Mouse (Mus musculus) cerebellum, postnatal 36 days (tissue): ENCODE measurements around the gene Ylpm1.

Source experiments
- DNase-seq, 2 experiments: peaks; one replicate each; pipeline ENCODE4 v3.0.0; 2021 to 2022; ENCODE audit warnings: mixed read lengths in 2 of 2

The Ylpm1 gene

GRCm38 (mm10) chr12:85010541-85010940 lies 14.4 kb downstream of the Ylpm1 start:
- DNase-seq: no peak

GRCm38 (mm10) chr12:85012185-85012584 lies 16.1 kb downstream of the Ylpm1 start:
- DNase-seq: no peak

GRCm38 (mm10) chr12:85022071-85022470 lies 25.9 kb downstream of the Ylpm1 start:
- no peak for DNase-seq

GRCm38 (mm10) chr12:85032710-85033109 lies 36.6 kb downstream of the Ylpm1 start:
- DNase-seq: peak in 1 of 2 experiments; percentile 29

- no peak for DNase-seq
These were observed 55.1 kb downstream of the Ylpm1 start for GRCm38 (mm10) chr12:85051218-85051617.

GRCm38 (mm10) chr12:85071043-85071442 lies 74.9 kb downstream of the Ylpm1 start:
- DNase-seq: no peak

- no peak for DNase-seq
These were observed 81.0 kb downstream of the Ylpm1 start for GRCm38 (mm10) chr12:85077100-85077499.

GRCm38 (mm10) chr12:85084257-85084656 lies 88.1 kb downstream of the Ylpm1 start:
- no peak for DNase-seq

- no peak for DNase-seq
These were observed 88.8 kb downstream of the Ylpm1 start for GRCm38 (mm10) chr12:85084941-85085340.

GRCm38 (mm10) chr12:85087845-85088244 lies 91.7 kb downstream of the Ylpm1 start:
- DNase-seq: no peak

- DNase-seq: no peak
These were observed 95.1 kb downstream of the Ylpm1 start for GRCm38 (mm10) chr12:85091190-85091589.

GRCm38 (mm10) chr12:85092214-85092613 lies 96.1 kb downstream of the Ylpm1 start:
- peak; percentile 72 to 79 for DNase-seq

GRCm38 (mm10) chr12:85094010-85094409 lies 97.9 kb downstream of the Ylpm1 start:
- no peak for DNase-seq

GRCm38 (mm10) chr12:85094706-85095105 lies 98.6 kb downstream of the Ylpm1 start:
- no peak for DNase-seq

- DNase-seq: no peak
These were observed 99.0 kb downstream of the Ylpm1 start for GRCm38 (mm10) chr12:85095146-85095545.

GRCm38 (mm10) chr12:85095859-85096258 lies 99.7 kb downstream of the Ylpm1 start:
- DNase-seq: no peak

GRCm38 (mm10) chr12:85101001-85101400 lies 104.9 kb downstream of the Ylpm1 start:
- no peak for DNase-seq

GRCm38 (mm10) chr12:85101521-85102106 lies 105.5 kb downstream of the Ylpm1 start:
- no peak for DNase-seq

GRCm38 (mm10) chr12:85103096-85103495 lies 107.0 kb downstream of the Ylpm1 start:
- DNase-seq: no peak

- no peak for DNase-seq
These were observed 108.7 kb downstream of the Ylpm1 start for GRCm38 (mm10) chr12:85104789-85105188.

GRCm38 (mm10) chr12:85106292-85106691 lies 110.2 kb downstream of the Ylpm1 start:
- DNase-seq: no peak

GRCm38 (mm10) chr12:85108643-85109042 lies 112.5 kb downstream of the Ylpm1 start:
- no peak for DNase-seq

GRCm38 (mm10) chr12:85109426-85109825 lies 113.3 kb downstream of the Ylpm1 start:
- no peak for DNase-seq

- no peak for DNase-seq
These were observed 114.0 kb downstream of the Ylpm1 start for GRCm38 (mm10) chr12:85110011-85110697.
